Mouse (Mus musculus) heart, embryonic 10.5 days (tissue): ENCODE data around the gene Dact3. TPM values are rescaled to one million over a fixed set of nuclear protein-coding genes. Genes with fewer than 3 reads are reported as not detected.
A peak's percentile ranks its signal among the peaks of the same experiment; 100 is the strongest.

Source experiments
- DNase-seq: peaks from one replicate; pipeline ENCODE4 v3.0.0-alpha.2; 2017; ENCODE audit warnings: low spot score
- H3K27ac ChIP-seq: fragments of 300-500 bp; sonication (generic); 2 replicates; pipeline ENCODE4 v1.5.1; 2016; ENCODE audit warnings: mild to moderate bottlenecking
- H3K27me3 ChIP-seq: fragments of 300-500 bp; sonication (generic); 2 replicates; pipeline ENCODE4 v1.6.1; 2016; ENCODE audit warnings: mild to moderate bottlenecking; ENCODE audit not compliant: poor library complexity, insufficient read depth, severe bottlenecking
- H3K36me3 ChIP-seq: fragments of 300-500 bp; sonication (generic); 2 replicates; pipeline ENCODE4 v1.6.1; 2016; ENCODE audit warnings: mild to moderate bottlenecking, moderate library complexity
- H3K4me1 ChIP-seq: fragments of 300-500 bp; sonication (generic); 2 replicates; pipeline ENCODE4 v1.6.1; 2016; ENCODE audit warnings: mild to moderate bottlenecking
- H3K4me3 ChIP-seq: fragments of 300-500 bp; sonication (generic); 2 replicates; pipeline ENCODE4 v1.5.1; 2016; ENCODE audit warnings: mild to moderate bottlenecking, moderate library complexity
- H3K9me3 ChIP-seq: fragments of 300-500 bp; sonication (generic); 2 replicates; pipeline ENCODE4 v1.6.1; 2016; ENCODE audit warnings: mild to moderate bottlenecking, moderate library complexity
- WGBS: fragments of 180-500 bp; shearing (Covaris S2); methylation state at CpG from one replicate; pipeline ENCODE4 v1.1.7; 2016; 5-methylcytosine and 5-hydroxymethylcytosine counted together
- polyA plus RNA-seq: library from polyadenylated mRNA; unstranded; fragments of >200 nt; fragmentation: Nextera tagmentation; extraction: Ambion mirVana; gene quantifications from 2 replicates; pipeline ENCODE4 v1.2.1, GENCODE M21; 2016

Dact3 gene
- polyA plus RNA-seq, 1 experiment from 2014 or later = 7.2 TPM

GRCm38 (mm10) chr7:16884334-16884733 is 9.2 kb downstream of the Dact3 start:
- Histone ChIP-seq H3K9me3 (peaks cover 12% of the 10 kb centered on the region), H3K36me3 (peaks cover 82% of the 10 kb centered on the region), H3K4me3 (no peak overlapping the region), H3K27me3 (peaks cover 31% of the 10 kb centered on the region), H3K27ac (0 out of 2 replicates have a peak overlapping the region, but pooled peaks have one; percentile 83), H3K4me1 (peaks cover 54% of the 10 kb centered on the region)
- WGBS = 68% methylated on average over 4 of the region's 4 CpGs
- no peak for DNase-seq

- H3K27me3 ChIP-seq = peaks cover 31% of the 10 kb centered on the region
- DNase-seq = no peak
Measured at GRCm38 (mm10) chr7:16885271-16885776, 10.2 kb downstream of the Dact3 start.

GRCm38 (mm10) chr7:16885905-16886304 is 10.8 kb downstream of the Dact3 start:
- H3K36me3 ChIP-seq = peaks cover 85% of the 10 kb centered on the region
- 50% methylated on average over 59 of the region's 59 CpGs for WGBS

More at GRCm38 (mm10) chr7:16885271-16885776, 10.2 kb downstream of the Dact3 start:
- peaks cover 86% of the 10 kb centered on the region for H3K36me3 ChIP-seq
- H3K4me1 ChIP-seq = peaks cover 47% of the 10 kb centered on the region
- peaks cover 12% of the 10 kb centered on the region for H3K9me3 ChIP-seq
- peak overlapping the region; percentile 49 for H3K4me3 ChIP-seq
- H3K27ac ChIP-seq = peak overlapping the region; percentile 83
- WGBS = 28% methylated on average over 95 of the region's 95 CpGs

GRCm38 (mm10) chr7:16890536-16890935 is 15.4 kb downstream of the Dact3 start:
- Histone ChIP-seq H3K27ac (peak overlapping the region; percentile 77), H3K4me1 (peaks cover 60% of the 10 kb centered on the region), H3K36me3 (peaks cover 40% of the 10 kb centered on the region), H3K4me3 (peak overlapping the region; percentile 54), H3K27me3 (peaks cover 44% of the 10 kb centered on the region), H3K9me3 (peaks cover 7% of the 10 kb centered on the region)
- no peak for DNase-seq
- WGBS = 24% methylated on average over 6 of the region's 6 CpGs

More at GRCm38 (mm10) chr7:16885905-16886304, 10.8 kb downstream of the Dact3 start:
- Histone ChIP-seq H3K9me3 (peaks cover 12% of the 10 kb centered on the region), H3K4me1 (peaks cover 47% of the 10 kb centered on the region), H3K4me3 (peak overlapping the region; percentile 49), H3K27me3 (peaks cover 31% of the 10 kb centered on the region), H3K27ac (peak overlapping the region; percentile 83)
- DNase-seq = no peak

- DNase-seq = peak; percentile 92
- Histone ChIP-seq H3K4me1 (peaks cover 57% of the 10 kb centered on the region), H3K9me3 (peaks cover 3% of the 10 kb centered on the region), H3K27me3 (peaks cover 40% of the 10 kb centered on the region), H3K27ac (peak overlapping the region; percentile 77), H3K36me3 (peaks cover 36% of the 10 kb centered on the region), H3K4me3 (peak overlapping the region; percentile 54)
- WGBS = under 1% methylated on average over 23 of the region's 23 CpGs
Measured at GRCm38 (mm10) chr7:16890944-16891343, 15.8 kb downstream of the Dact3 start.

- Histone ChIP-seq H3K9me3 (no peaks in the 10 kb centered on the region), H3K27me3 (peaks cover 34% of the 10 kb centered on the region), H3K36me3 (peaks cover 27% of the 10 kb centered on the region), H3K4me1 (peaks cover 55% of the 10 kb centered on the region), H3K4me3 (peak within 1 kb of the TSS; percentile 54), H3K27ac (peak within 1 kb of the TSS; percentile 77)
- DNase-seq = peak; percentile 95
- WGBS = under 1% methylated on average over 30 of the region's 30 CpGs
Measured at GRCm38 (mm10) chr7:16891641-16892351, 16.7 kb downstream of the Dact3 start, which contains the start of gene Gng8. Gene Gng8 (plus strand): TSS chr7:16891786.

GRCm38 (mm10) chr7:16892352-16892730 is 17.2 kb downstream of the Dact3 start:
- Histone ChIP-seq H3K4me1 (peaks cover 55% of the 10 kb centered on the region), H3K27ac (peak overlapping the region; percentile 77; the same call in 1 of the 2 replicates)

GRCm38 (mm10) chr7:16893612-16894011 is 18.5 kb downstream of the Dact3 start:
- peak overlapping the region; percentile 44; the same call in 1 of the 2 replicates for H3K4me3 ChIP-seq
- H3K36me3 ChIP-seq = peaks cover 9% of the 10 kb centered on the region
- H3K4me1 ChIP-seq = peaks cover 51% of the 10 kb centered on the region
- H3K9me3 ChIP-seq = no peaks in the 10 kb centered on the region
- H3K27ac ChIP-seq = no peak overlapping the region
- peaks cover 34% of the 10 kb centered on the region for H3K27me3 ChIP-seq
- DNase-seq = no peak
- WGBS = 10% methylated on average over 6 of the region's 6 CpGs

More at GRCm38 (mm10) chr7:16892352-16892730, 17.2 kb downstream of the Dact3 start:
- no peak for DNase-seq
- peaks cover 22% of the 10 kb centered on the region for H3K36me3 ChIP-seq
- H3K27me3 ChIP-seq = peaks cover 33% of the 10 kb centered on the region
- peak overlapping the region; percentile 54 for H3K4me3 ChIP-seq
- WGBS = 32% methylated on average over 9 of the region's 9 CpGs
- H3K9me3 ChIP-seq = no peaks in the 10 kb centered on the region

- no peak for DNase-seq
- peak overlapping the region; percentile 44; the same call in 1 of the 2 replicates for H3K4me3 ChIP-seq
- H3K9me3 ChIP-seq = no peaks in the 10 kb centered on the region
- H3K4me1 ChIP-seq = peaks cover 48% of the 10 kb centered on the region
- peaks cover 5% of the 10 kb centered on the region for H3K36me3 ChIP-seq
- H3K27ac ChIP-seq = peak overlapping the region; percentile 10; the same call in 1 of the 2 replicates
- peaks cover 41% of the 10 kb centered on the region for H3K27me3 ChIP-seq
- WGBS = 2% methylated on average over 4 of the region's 4 CpGs
Measured at GRCm38 (mm10) chr7:16894279-16894678, 19.2 kb downstream of the Dact3 start.

GRCm38 (mm10) chr7:16895000-16895399 is 19.9 kb downstream of the Dact3 start:
- peak; percentile 86 for DNase-seq
- no peak overlapping the region for H3K27ac ChIP-seq
- H3K27me3 ChIP-seq = peaks cover 48% of the 10 kb centered on the region
- peaks cover 48% of the 10 kb centered on the region for H3K4me1 ChIP-seq
- no peaks in the 10 kb centered on the region for H3K36me3 ChIP-seq
- no peaks in the 10 kb centered on the region for H3K9me3 ChIP-seq
- H3K4me3 ChIP-seq = peak overlapping the region; percentile 44
- under 1% methylated on average over 24 of the region's 24 CpGs for WGBS

- Histone ChIP-seq H3K9me3 (no peaks in the 10 kb centered on the region), H3K4me3 (peak overlapping the region; percentile 44), H3K27ac (no peak overlapping the region), H3K27me3 (peaks cover 53% of the 10 kb centered on the region), H3K4me1 (peaks cover 47% of the 10 kb centered on the region), H3K36me3 (no peaks in the 10 kb centered on the region)
- no peak for DNase-seq
- 33% methylated on average over 10 of the region's 10 CpGs for WGBS
Measured at GRCm38 (mm10) chr7:16895511-16895910, 20.4 kb downstream of the Dact3 start.

GRCm38 (mm10) chr7:16900526-16900925 is 25.4 kb downstream of the Dact3 start:
- no peak overlapping the region for H3K27ac ChIP-seq
- no peak for DNase-seq
- no peaks in the 10 kb centered on the region for H3K9me3 ChIP-seq
- H3K4me3 ChIP-seq = no peak overlapping the region
- 28% methylated on average over 5 of the region's 5 CpGs for WGBS
- H3K36me3 ChIP-seq = no peaks in the 10 kb centered on the region
- peaks cover 24% of the 10 kb centered on the region for H3K4me1 ChIP-seq
- H3K27me3 ChIP-seq = peaks cover 67% of the 10 kb centered on the region

- Histone ChIP-seq H3K4me3 (no peak overlapping the region), H3K36me3 (no peaks in the 10 kb centered on the region), H3K27me3 (peaks cover 84% of the 10 kb centered on the region), H3K27ac (peak overlapping the region; percentile 36), H3K9me3 (no peaks in the 10 kb centered on the region), H3K4me1 (peaks cover 53% of the 10 kb centered on the region)
- DNase-seq = no peak
- WGBS = 67% methylated on average over 2 of the region's 2 CpGs
Measured at GRCm38 (mm10) chr7:16903439-16903955, 28.4 kb downstream of the Dact3 start.
